Mouse (Mus musculus) testis, postnatal 14 days (tissue): ENCODE results near the gene Olfr559.

Experiments
- DNase-seq: peaks from one replicate; pipeline ENCODE4 v3.0.0; 2021; ENCODE audit warnings: low spot score

The Olfr559 gene

DNA sequence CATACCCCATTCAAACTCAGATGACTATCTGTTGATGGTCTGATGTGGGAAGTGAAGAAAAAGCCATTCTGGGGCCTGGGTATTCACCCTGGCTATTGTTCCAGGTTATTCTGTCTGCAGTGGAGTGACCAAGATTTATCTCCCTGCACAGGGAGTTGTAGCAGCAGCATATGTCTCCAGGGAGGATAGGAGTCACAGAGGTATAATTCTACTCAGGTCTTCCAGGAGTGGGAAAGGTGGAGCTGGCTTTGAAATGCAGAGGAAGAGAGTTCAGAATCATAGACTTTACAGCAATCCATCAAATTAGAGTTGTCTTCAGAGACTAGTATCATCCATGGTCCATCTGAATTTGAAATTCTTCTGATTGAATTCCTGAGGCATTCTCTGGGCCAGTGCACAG, at the start of gene Olfr559:
TSS of gene Olfr559 (minus strand) at position 101 of the 400 bp plus-strand sequence.
- no peak for DNase-seq

DNA sequence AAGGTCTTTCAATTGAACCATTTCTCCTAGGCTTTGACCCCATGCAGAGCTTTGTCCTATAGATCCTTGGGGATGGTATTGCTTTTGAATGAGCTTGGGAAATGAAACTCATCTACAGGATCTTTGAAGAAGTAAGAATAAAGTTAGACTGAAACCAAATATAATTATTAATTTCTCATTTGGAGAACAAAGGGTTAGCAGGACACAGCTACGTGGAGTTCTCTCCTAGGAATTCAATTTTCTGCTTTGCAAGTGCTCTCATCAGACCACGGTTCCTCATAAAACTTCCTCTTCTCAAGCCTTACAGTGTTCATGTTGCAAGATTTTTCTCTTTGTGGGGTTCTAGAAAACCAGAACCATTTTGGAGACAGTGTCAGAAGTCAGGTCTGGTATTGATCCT, 43.6 kb upstream of the Olfr559 start, which contains the start of gene Olfr561:
TSS of gene Olfr561 (plus strand) at position 301 of the 400 bp plus-strand sequence.
- no peak for DNase-seq

DNA sequence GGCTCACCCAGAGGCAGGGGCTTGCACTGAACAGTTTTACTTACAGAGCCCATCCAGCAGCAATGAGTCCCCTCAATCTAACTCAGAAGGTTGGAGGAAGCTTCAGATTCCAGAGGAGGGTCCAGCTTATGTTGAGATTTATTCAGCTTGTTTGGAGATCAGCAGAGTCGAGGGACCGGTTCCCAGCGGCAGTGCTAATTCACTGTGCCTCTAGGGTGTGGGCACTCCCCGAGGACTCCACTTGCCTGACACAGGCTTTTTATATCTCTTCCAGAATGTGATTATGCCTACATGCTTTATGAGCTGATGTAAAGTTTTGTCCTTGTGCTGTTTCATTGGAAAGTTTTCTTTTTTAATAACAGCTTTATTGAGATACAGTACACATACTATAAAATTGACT, 32.0 kb upstream of the Olfr559 start, which contains the start of the genes Olfr560 and Olfr78:
TSS of gene Olfr560 (minus strand) at position 101 of the 400 bp plus-strand sequence.
TSS of gene Olfr78 (minus strand) at position 206 of the 400 bp plus-strand sequence.
- DNase-seq: no peak

GRCm38 (mm10) chr7:102752086-102752485, 24.8 kb upstream of the Olfr559 start:
- no peak for DNase-seq

- no peak for DNase-seq
Measured at GRCm38 (mm10) chr7:102737705-102738104, 10.4 kb upstream of the Olfr559 start.

DNA sequence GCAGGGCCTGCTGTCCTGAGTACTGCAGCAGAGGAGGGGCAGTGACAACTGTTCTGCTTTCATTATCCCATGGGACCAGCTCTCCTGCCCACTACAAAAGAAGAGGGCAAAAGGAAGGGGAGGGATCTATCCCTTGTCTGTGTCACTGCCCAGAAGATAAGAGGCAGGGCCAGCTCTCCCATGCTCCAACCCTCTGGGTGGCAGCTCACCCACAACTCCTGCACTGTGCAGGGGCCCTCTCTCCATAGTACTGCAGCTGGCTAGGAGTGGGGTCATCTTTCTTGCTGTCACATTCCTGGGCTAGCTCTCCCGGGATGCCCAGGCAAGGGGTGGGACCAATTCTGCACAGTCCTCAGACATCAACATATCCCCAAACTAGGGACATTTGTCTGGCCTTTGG, 6.5 kb upstream of the Olfr559 start:
- DNase-seq: no peak

- DNase-seq: no peak
Measured at GRCm38 (mm10) chr7:102718970-102719369, 8.3 kb downstream of the Olfr559 start, which contains the start of gene Olfr33. Gene Olfr33 (minus strand): TSS chr7:102719070.

DNA sequence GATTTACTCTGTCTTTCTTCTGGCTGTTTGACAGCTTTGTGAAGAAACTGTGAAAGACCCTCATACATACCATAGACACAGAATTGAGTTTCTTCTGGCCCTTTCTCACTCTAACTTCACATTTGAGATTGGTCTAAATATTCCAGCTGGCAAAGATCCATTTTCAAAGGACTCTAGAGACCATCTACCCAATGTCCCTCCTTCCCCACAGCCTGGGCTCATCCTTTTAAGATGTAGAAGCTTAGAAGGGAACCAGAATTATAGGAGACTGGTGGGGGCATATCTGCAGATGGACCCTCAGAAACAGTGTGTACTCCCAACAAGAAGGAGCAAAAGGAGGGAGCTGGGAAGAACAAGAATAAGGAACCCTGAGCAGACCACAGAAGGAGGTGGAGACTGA, 25.4 kb downstream of the Olfr559 start, which contains the start of gene Olfr558:
TSS of gene Olfr558 (plus strand) at position 301 of the 400 bp plus-strand sequence.
- DNase-seq: no peak

GRCm38 (mm10) chr7:102698461-102698860, 28.8 kb downstream of the Olfr559 start:
- DNase-seq: no peak

- no peak for DNase-seq
Measured at GRCm38 (mm10) chr7:102695358-102696125, 31.7 kb downstream of the Olfr559 start, which contains the start of gene Olfr557. Gene Olfr557 (plus strand): TSS chr7:102695910.

GRCm38 (mm10) chr7:102686944-102687501, 40.3 kb downstream of the Olfr559 start, which contains the start of gene Trim68:
Gene Trim68 (minus strand): TSS chr7:102687327.
- peak; percentile 92 for DNase-seq

GRCm38 (mm10) chr7:102681916-102682315, 45.4 kb downstream of the Olfr559 start:
- DNase-seq: no peak

- no peak for DNase-seq
Measured at GRCm38 (mm10) chr7:102676225-102676624, 51.1 kb downstream of the Olfr559 start.
